Mouse (Mus musculus) olfactory bulb, adult 2 months (tissue): ENCODE measurements around the gene Abhd6.

ENCODE experiments used
- CTCF ChIP-seq: fragments of 200-500 bp; IDR thresholded peaks from 2 replicates; pipeline ENCODE4 v1.5.1; 2012; ENCODE audit warnings: low read depth, mild to moderate bottlenecking, low read length, moderate library complexity; ENCODE audit not compliant: insufficient read depth
- POLR2A ChIP-seq: fragments of 200-500 bp; IDR thresholded peaks from 2 replicates; pipeline ENCODE4 v1.6.1; 2012; ENCODE audit warnings: mild to moderate bottlenecking, low read depth, low read length, moderate library complexity; ENCODE audit not compliant: insufficient read depth

GRCm38 (mm10) chr14:7977471-7977870 is 25.2 kb upstream of the Abhd6 start:
- TF ChIP-seq CTCF = no peak
- no peak for TF ChIP-seq POLR2A
